Mouse (Mus musculus) cortical plate, adult 2 months (tissue): ENCODE results near the gene Slc12a5.

Experiments used
- CTCF ChIP-seq: fragments of 200-500 bp; IDR thresholded peaks from 2 replicates; pipeline ENCODE4 v1.5.1; 2011; ENCODE audit warnings: mild to moderate bottlenecking, control low read depth, low read length; ENCODE audit not compliant: insufficient read depth; ENCODE audit errors: extremely low read depth
- POLR2A ChIP-seq: fragments of 200-500 bp; IDR thresholded peaks from 2 replicates; pipeline ENCODE4 v1.6.1; 2011; ENCODE audit warnings: mild to moderate bottlenecking, low read length, control low read depth; ENCODE audit not compliant: insufficient read depth; ENCODE audit errors: extremely low read depth

- TF ChIP-seq CTCF: no peak
- no peak for TF ChIP-seq POLR2A
These were observed 25.9 kb downstream of the Slc12a5 start for GRCm38 (mm10) chr2:164986371-164987027.
